Mouse (Mus musculus) embryonic fibroblast, embryonic 13.5 days (primary cell): ENCODE measurements at regions not wholly inside any gene's neighbourhood (a gene's known extent, or its start where the extent isn't known, plus 50 kb on each side); places are given as distances from the start of the nearest gene placed in this dataset.

Experiments
- CTCF ChIP-seq: IDR thresholded peaks from 2 replicates; pipeline ENCODE4 v1.5.1; 2011; ENCODE audit warnings: mild to moderate bottlenecking, control low read depth, low read length, moderate library complexity, borderline replicate concordance; ENCODE audit not compliant: insufficient read depth
- POLR2A ChIP-seq: IDR thresholded peaks from 2 replicates; pipeline ENCODE4 v1.6.1; 2011; ENCODE audit warnings: low read depth, mild to moderate bottlenecking, control low read depth, low read length, moderate library complexity

DNA sequence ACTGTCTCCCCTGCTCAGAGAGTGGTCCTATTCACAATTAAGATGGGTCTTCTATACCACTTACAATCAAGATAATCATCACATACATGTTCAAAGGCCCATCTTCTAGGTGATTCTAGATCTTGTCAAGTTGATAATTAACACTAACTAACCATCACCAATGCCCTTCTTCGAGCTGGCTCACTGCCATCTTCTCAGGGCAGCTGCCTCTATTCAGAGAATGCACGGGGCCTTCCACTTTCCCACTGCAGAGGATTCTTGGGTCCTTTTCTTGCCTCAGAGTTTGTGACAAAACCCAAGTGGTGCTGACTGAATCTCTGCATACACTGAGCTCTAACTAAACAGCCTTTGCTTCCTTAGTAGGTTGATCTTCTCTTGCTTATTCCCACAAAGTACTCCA is 142.4 kb downstream of the Gm19410 start:
- TF ChIP-seq POLR2A (no peak), CTCF (no peak)
